Mouse (Mus musculus) heart, adult 18-20 months (tissue): ENCODE measurements around the gene Ptprj. TPM values are rescaled to one million over a fixed set of nuclear protein-coding genes. Genes with fewer than 3 reads are reported as not detected.
"Not testable (repeated sequence)": the region's sequence is repeated elsewhere in the genome, so short reads cannot be mapped to it uniquely, and the experiment has no call there.

Source experiments
- DNase-seq, 2 experiments: peaks; one replicate each; pipeline ENCODE4 v3.0.0; 2021 to 2022; ENCODE audit warnings: mixed read lengths in 1 of 2
- total RNA-seq, 2 experiments: library from RNA; stranded (reverse); gene quantifications; 2 replicates each; pipeline ENCODE4 v1.2.3; 2021

Gene Ptprj
- total RNA-seq, 2 experiments from 2014 or later: 6.5 to 8.8 TPM

DNA sequence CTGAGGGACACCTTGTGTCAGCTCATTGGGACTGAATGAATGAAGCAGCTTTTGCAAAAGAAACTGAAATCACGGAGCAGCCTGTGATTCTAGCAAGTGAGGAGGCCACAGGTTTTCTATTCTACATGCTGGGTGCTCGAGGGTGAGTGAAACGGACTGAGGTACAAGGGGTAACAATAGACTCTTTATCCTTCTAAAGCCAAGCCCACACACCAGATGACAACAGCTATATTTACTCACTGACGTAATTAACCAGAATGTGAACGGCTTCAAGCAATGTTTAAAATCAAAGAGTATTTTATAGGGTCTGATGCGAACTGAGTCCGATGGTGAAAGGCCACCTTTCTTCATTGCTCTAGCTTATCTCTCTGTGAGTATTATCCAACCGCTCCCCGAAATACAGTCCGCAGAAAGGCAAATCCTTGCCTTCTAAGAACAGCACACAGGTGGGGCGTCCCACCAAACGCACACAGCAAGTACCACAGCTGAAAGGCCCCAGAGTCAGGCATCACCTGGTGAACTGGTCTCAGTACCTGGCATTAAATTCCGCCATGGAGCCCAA is 99.6 kb downstream of the Ptprj start:
- no peak for DNase-seq

DNA sequence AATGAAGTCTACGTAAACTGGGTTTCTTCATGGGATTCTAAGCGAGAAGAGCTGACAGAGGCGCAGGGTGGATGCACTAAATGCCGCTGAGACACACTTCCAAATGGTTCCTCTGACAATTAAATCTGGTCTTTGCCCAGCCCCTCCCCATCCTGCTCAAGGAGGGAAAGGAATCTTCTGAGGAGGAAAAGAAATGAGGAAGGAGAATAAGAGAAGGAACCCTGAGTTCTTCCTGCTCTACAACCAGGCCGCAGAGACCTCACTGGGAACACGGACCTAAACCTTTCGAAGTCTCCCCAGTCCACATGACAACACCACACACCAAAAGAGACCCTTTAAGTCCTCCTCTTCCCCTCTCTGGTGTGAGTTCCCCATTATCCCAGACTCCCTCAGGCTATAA is 101.9 kb downstream of the Ptprj start:
- DNase-seq: peak in 1 of 2 experiments; percentile 35

DNA sequence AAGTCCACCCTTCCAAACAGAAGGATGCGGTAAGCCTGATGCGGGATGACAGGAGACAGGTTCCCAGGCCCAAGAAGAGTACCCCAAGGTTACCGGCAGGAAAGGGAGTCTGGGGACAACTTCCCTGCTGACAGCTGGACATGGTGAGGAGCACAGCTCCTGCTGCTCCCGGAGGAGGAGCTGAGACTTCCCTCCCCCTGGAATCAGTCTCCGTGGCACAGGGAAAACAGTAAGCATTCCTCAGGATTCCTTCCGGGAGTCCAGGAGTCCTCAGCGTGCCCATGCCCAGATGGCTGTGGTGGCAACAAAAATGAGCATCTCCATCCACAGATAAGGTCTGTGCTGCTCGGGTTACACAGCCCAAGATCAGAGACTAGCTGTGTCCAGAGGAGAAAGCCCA is 102.8 kb downstream of the Ptprj start:
- DNase-seq: no peak

DNA sequence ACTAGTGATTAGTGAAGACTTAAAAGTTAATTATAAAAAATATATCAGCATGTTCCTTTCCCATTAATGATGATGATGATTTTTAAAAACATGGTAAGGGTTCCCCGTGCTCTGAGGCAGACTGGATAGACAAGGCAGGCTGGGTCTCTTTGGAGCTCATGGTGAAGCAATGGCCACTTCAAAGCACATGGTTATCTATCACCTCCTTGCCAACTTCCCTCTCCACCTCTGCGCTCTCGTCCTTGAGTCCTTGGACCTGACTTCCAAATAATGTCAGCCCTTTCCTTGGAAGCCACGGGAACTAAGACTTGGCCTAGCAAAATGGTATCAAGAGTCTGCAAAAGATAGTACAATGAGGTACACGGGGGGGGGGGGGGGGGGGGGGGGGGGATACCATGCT is 103.7 kb downstream of the Ptprj start:
- DNase-seq: no peak

DNA sequence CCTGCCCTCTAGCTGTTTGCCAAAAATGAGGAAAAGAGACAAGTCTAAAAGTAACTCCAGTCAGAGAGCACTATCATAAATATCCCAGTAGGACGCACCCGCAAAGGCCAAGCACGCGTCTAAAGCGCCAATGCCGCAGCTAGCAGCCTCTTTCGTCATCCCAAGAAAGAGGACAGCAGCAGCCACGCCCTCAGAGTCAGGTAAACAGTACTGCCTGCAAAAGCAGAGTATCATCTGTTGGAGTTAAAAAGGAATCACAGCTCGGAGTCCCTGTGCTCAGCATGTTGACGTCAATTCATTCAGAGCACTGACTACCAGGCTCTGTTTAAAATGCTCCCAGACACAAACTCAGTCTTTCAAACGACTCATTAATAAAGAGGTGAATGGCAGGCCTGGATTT is 104.1 kb downstream of the Ptprj start:
- no peak for DNase-seq

DNA sequence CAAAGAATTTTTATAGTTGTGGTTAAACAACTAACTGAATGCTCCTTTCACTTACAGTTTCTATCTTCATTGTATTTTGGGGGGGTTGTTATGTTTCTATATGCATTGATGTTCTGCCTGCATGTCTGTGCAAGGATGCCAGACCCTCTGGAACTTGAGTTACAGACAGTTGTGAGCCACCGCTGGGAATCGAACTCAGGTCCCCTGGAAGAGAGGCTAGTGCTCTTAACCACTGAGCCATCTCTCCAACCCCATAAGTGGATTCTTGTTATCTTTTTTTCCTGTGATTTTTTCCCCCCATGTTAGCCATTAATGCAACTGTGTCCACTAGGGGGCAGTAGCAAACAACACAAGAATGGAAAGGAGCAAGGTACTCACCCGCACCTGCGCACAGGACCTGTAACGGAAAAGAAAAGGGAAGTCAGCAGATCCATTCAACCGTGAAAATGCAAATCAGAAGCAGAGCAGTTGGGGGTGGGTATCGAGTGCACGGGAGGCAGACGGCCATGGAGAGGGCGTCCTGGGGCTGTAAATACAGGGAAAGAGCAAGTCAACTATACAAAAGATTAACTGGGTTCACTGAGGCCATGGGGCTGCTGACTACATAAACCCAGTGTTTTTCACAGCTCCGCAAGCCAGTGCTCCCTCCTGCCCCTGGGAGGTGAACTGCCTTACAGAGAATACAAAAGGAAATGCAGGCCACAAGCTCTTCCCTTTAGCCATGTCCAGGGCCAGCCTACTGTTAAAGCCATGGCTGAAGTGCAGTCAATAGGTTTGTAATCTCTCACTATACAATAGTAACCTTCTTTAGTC is 105.6 kb downstream of the Ptprj start:
- DNase-seq: peak; percentile 78 to 93

DNA sequence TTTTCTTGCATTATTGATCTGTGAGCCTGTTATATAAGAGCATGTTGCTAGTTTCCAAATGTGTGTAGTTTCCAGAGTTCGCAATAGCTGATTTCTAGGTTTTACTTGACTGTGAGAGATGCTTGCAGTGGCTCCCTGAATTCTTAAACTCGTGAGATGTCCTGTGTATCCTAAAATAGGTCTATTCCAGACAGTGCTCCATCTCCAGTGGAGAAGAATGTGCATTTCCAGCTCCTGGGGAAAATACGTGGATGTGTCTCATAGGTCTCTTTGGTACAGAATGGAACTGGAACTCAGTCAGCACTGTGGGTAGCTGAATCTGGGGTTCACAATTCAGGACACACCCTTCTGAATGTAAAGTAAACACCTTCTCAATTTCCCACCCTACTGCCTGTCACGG is 107.7 kb downstream of the Ptprj start:
- DNase-seq: no peak

DNA sequence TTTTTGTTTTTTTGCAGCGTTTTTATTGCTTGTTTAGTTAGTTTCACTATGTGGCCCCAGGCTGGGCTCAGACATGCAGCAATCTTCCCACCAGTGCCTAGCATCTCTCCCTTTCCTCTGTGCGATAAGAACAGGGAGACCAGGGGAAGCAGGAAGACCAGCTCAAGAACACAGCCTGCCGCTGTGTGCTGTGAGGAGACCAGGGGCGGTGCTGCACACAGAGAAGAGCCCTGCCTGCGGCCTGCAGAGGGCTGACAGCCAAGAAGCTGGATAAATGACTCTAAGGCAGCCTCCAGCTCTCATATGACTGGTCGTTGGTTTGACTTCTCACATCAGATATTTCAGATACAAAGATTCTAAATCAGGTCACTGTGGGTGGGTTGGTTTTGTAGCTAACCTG is 110.3 kb downstream of the Ptprj start:
- no peak for DNase-seq

DNA sequence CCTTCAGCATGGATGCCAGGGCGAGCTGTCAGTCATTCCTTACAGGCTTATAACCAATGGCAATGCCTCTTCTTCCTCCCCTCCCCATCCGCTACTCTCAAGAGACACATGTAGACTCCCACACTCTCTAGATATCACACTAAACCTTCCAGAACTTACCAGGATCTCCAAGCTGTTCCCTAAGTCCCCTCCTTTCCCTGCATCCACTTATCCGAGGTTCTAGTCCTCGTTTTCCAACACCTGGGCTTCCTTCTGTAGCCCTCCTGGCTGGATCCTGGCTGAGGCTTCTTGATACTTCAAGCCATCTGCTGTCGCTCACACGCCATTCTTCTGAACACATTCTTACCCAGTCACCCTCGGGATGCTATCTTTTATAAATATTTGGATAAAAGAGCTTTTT is 114.0 kb downstream of the Ptprj start:
- DNase-seq: no peak

DNA sequence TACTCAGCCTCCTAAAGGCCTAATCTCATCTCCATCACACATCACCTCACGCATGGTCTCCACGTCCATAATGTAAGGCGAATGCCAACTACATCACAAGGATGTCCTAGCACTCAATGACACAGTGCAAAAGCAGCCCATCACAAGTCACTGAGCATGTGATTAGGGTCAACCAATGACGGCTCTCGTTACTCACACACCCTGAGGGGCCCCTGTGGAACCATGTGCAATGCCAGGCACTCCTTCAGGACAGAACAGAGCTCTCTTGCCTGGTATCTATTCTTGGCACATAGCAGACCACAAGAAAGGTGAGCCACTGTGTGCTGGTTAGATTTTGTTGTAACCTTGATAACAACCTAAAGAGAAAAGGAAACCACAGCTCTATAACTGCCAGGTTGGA is 116.7 kb downstream of the Ptprj start:
- no peak for DNase-seq

DNA sequence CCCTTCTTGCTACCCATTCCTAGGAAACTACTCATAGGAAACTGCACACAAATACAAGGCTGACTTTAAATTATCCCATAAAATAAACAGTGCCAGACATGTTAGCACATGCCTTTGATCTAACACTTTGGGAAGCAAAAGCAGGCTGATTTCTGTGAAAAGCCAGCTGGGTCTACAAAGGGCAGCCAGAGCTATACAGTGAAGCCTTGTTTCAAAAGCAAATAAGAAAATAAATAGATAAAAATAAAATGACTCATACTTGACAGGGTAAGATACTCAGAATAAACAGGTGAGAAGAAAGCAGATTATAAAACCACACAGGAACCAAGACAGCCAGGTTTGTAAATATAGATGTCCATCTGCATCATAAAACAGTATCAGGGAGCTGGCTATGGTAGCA is 118.2 kb downstream of the Ptprj start:
- DNase-seq: no peak

DNA sequence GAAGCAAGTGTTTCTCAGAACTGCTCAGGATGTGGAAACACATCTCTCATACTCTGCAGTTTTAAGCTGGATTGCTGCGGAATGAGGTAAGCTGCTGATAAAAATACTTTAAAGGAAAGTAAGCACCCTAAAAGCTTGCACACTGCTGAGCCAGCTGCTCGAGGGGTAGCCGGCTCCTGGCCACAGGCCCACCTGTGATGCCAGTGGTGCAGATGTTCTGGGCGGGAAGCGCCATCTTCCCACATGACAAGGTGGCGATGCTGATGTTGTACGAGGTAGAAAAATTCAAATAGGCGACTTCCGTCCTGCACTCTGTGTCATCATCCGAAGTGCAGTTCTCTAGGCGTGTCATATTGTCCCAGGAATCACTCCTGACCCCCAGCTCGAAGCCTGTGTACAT is 122.5 kb downstream of the Ptprj start:
- no peak for DNase-seq

DNA sequence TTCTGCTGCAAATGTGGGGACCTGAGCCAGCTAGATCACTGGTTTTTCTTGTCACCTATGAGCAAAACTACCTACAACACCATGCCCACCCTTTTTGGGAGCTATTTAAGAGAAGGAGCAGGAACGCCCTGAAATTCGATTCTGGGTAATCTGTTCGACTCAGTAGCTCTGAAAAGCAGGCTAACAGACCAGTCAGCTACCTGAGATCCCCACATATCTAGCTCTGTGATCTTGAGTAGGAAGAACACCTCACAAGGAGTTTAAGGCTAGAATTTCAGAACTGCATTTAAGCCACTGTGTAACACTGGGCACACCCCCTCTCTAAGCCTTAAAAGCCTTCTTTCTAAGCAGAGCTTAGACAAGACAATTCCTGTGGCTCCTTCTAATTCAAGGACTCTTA is 128.1 kb downstream of the Ptprj start:
- no peak for DNase-seq

DNA sequence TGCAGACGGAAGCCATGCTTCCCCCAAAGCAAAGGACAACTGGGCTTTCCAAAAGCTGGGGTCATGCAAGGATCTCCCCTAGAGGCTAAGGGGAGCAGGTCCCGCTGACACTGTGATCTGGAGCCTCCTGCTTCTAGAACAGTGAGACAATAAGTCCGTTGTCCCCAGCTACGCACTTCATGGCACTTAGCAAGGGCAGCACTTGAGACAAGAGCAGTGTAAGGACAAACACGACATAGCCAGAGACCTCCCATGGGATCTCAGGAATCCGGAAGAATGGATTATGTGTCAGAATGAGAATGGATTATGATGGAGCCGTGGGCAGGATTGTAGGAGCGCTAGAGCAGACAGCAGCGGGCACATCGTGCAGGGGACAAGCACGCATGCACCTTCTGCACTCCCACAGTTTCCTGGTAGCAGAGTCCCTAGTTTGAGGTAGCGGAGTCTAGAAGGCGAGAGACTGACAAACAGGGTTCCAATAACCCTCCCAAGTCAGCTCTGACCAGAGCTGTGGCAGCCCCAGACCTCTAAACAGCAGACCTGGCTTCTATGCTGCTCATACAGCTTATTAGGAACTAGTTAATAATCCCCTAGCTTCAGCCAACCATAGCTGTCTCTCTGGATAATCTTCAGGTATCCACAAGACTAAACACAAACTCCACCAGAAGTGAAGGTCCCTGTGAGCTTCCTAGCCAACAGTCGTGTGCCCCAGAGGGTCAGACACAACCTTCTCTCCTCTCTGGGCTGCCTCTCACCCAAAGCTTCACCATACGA is 131.3 kb downstream of the Ptprj start:
- no peak for DNase-seq

DNA sequence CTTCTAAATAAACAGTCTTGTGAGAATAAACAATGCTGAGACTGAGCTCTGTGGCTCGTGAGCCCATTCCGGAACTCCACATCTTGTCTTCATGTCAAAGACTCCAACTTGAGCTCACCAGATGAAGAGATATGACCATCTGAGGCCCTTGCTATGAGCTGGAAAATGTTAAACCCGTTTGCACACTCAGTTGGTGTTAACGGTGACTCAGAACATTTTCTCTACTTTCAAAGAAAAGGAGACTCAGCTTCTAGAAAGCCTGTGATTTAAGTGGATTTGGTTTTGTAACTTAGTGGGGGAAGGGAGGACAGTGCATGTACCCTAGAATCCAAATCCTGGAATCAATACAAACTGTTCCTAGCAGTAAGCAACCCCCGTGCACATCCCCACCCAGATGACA is 136.6 kb downstream of the Ptprj start:
- DNase-seq: no peak

DNA sequence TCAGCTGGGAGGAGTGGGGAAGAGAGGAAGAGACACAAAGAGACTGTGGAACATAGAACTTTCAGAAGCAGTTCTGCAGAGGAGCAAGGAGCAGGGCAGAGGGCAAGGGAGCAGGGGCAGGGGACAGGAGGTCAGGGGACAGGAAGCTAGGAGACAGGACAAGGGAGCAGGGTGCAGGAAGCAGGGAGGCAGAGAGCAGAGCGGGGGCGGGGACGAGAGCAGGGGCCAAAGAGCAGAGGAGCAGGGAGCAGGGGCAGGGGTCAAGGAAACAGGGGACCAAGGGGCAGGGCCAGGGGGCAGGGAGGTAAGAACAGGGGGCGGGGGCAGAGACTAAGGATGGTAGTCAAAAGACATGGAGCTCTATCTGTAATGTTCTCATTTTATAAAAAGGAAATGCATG is 138.6 kb downstream of the Ptprj start:
- DNase-seq: not testable (repeated sequence)

DNA sequence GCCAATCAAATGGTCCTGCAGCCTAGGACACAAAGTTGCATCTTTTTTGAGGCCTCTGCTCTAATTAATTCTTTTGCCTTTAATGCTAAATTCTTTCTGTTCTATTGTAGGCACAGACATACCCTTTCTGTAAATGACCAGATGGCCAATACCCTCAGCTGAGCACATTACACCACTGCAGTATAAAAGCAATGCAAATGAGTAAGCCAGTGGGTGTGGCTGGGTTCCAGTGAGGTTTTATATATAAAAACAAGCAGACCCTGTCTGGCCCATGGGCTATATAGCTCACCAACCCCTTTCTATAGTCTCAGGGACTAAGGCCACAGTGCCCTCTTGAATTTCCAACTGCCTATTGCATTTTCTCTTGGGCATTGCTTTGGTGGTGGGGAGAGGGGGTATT is 140.3 kb downstream of the Ptprj start:
- not testable (repeated sequence) for DNase-seq

DNA sequence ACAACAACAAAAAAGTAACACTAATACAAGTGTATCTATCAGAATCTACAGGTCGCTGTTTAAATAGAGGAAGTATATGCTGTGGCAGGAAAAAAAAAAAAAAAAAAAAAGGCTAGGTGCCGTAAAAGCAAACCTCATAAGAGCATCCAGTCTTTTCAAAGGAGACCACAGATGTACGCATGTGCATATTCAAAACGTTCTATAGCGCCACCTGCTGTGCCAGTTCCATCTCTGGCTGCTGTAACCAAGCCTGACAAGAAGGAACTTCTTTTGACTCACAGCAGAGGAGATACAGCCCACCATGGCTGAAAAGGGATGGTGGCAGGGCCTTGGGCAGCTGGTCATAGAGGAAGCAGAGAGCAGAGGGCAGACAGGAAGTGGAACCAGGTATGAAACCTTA is 143.0 kb downstream of the Ptprj start:
- DNase-seq: not testable (repeated sequence)

DNA sequence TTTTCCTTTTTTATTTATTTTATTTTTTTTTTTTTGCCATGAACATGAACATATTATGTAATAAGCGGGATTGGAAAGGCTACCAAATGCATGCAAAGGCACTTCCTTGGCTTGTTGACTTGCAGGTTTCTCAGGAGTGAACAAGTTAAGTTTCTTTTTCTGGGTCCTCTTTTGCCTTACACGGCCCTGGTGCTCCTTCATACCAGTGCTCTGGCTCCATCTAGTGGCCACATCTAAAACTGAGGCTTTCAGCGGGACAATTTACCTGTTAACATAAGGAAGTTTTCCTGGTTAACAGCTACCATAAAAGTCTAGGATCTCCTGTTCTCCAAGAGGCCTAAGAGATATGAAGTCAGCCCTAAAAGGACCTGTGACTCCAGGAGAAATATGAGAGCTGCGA is 150.7 kb downstream of the Ptprj start:
- not testable (repeated sequence) for DNase-seq

DNA sequence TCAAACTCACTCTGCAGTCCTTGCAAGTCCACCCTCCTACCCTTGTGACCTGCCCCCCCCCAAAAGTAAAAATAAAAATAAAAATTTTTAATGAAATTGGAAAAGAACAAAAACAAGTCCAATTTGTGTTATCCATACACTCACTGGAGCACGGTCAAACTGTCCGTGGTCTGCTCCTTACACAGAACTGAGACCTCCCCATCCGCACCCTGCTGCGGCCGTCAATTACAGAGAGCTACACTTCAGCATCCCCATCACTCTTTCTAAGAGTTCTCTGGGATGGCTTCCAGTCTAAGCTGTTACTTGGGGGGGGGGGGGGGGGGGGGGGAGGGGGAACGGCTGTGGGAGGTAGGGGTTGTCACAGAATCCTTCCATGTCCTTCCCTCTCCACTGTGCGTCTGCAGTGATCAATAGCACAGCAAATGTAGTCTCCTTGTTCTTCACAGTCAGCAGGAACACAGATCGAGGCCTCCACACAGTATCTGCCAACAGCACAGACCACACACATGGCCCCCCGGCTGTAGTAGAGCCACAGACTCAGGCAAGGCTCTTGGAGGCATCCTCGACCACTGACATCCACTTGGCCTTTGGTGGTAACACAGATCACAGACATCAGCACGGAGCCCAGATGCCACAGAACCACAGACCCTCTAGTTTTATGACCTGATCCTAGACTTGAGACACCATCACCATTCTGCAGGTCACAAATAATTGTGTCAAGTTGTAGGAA is 151.3 kb downstream of the Ptprj start:
- DNase-seq: not testable (repeated sequence)

DNA sequence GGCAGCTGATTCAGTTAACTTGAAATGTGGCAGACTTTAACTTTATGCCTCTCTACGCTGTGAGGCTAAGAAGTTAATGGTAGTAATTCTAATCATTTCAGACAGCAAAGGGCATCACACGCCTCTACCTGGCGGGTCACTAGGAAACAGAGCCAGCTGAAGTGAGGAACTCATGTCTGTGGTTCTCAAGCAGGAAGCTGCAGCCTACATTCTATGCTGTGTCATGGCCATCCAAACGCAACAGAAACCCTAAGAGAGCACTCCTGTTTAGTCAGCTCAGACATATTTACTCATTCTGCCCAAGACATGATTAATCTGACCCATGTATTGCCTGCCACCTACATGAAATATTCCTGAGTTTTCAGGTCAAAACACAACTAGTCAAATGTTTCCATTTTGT is 155.5 kb downstream of the Ptprj start:
- DNase-seq: not testable (repeated sequence)

DNA sequence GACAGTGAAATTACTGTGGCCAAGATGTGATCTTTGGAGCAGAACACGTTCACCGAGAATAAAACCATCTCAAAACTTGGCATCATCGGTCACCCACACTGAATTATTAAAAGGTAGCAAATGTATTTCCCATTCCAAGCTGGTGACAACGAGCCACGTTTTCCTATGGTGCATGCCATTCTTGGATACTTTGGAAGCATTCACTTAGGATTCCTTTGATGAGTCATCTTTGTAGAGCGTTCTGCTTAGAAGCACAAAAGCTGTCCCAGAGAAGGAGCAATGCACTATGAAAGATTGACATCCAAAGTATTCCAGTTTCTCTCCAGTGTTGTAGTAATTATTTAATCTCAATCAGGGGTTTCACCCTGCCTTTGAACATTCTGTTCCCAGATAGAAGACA is 158.2 kb downstream of the Ptprj start:
- DNase-seq: not testable (repeated sequence)
